Mouse (Mus musculus): ENCODE measurements around the gene Adora1.
A peak's percentile ranks its signal among the peaks of the same experiment; 100 is the strongest.

Adora1 gene

DNA sequence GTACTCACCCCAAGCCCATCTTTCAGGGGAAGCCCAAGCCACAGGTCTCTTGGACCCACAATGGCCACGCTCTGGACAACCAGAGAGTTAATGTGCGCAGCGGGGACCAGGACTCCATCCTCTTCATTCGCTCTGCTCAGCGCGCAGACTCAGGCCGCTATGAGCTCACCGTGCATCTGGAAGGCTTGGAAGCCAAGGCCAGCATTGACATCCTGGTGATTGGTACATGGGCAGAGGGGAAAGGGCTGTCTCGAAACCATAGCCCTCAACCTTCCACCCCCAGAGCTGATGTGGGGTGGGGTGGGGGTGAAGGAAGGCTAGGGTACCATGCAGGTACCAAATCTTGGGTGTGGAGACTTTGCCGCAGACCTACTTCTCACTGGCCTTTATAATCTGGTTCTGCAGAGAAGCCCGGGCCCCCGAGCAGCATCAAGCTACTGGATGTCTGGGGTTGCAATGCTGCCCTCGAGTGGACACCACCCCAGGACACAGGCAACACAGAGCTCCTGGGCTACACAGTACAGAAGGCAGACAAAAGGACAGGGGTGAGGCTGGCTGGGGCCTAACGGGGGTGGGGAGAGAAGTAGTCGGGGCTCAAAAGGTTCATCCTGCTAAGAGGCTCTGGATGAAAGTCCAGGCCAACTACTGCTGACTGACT lies 37.8 kb downstream of the Adora1 start:
- Histone ChIP-seq H3K36me3 (ENCODE audit: insufficient read depth, low read length) (no peaks in the 10 kb centered on the region), H3K9me3 (ENCODE audit: low read length) (no peaks in the 10 kb centered on the region), H3K4me1 (replicated peaks; ENCODE audit: low read depth, low read length) (peaks cover 59% of the 10 kb centered on the region), H3K27me3 (ENCODE audit: insufficient read depth, low read length) (peaks cover 12% of the 10 kb centered on the region), H3K4me3 (replicated peaks; ENCODE audit: low read length) (no peak overlapping the region)
- no peak for TF ChIP-seq CTCF (conservative IDR thresholded peaks at IDR 0.05; ENCODE audit: low read length)
- TF ChIP-seq POU5F1 (IDR thresholded peaks at IDR 0.05; ENCODE audit: borderline replicate concordance, low read length) = no peak
- no peak for TF ChIP-seq NANOG (IDR thresholded peaks at IDR 0.05; ENCODE audit: borderline replicate concordance, low read length)

DNA sequence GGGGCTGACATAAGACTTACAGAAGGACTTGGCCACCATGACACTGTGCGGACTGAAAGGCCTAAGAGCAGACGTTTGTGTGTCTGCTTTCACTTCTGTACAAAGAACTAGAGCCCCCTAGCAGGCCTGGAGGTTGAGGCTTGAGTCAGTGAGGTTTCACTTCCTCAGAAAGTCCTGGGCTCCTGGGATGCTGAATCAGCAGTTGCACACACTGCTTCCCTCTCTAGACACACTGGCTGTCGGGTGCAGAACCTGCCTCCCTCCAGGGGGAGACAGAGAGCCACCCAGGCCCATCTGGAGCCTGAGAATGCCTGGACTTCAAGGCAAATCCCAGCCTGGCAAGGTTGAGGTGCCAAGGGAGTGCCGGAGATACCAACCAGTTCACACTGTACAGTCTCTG lies 38.8 kb downstream of the Adora1 start:
- H3K4me1 ChIP-seq (replicated peaks; ENCODE audit: low read depth, low read length) = peaks cover 56% of the 10 kb centered on the region
- H3K4me3 ChIP-seq (replicated peaks; ENCODE audit: low read length) = no peak overlapping the region
- peaks cover 18% of the 10 kb centered on the region for H3K27me3 ChIP-seq (ENCODE audit: insufficient read depth, low read length)
- H3K36me3 ChIP-seq (ENCODE audit: insufficient read depth, low read length) = no peaks in the 10 kb centered on the region
- TF ChIP-seq POU5F1 (IDR thresholded peaks at IDR 0.05; ENCODE audit: borderline replicate concordance, low read length) (no peak), CTCF (conservative IDR thresholded peaks at IDR 0.05; ENCODE audit: low read length) (peak; percentile 77)
- no peaks in the 10 kb centered on the region for H3K9me3 ChIP-seq (ENCODE audit: low read length)

DNA sequence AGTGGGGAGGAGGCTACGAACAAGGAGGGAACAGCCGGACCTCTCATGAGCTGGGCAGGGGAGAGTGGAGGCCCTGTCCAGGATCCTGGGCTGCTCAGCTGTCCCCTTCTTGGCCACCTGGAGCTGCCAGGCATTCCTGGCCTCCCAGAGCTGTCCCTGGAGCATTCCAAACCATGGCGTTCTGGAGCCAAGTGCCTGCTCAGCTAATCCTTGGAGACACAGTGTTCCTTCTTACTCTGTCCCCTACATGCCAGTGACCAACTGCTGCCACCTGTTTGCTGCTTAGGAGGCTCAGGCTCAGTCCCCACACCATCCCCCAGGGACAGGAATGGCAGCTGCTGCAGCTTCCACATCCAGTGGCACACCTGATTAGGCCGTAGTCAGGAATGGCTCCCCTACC lies 39.3 kb downstream of the Adora1 start:
- TF ChIP-seq CTCF (conservative IDR thresholded peaks at IDR 0.05; ENCODE audit: low read length) = no peak
- TF ChIP-seq NANOG (IDR thresholded peaks at IDR 0.05; ENCODE audit: borderline replicate concordance, low read length) = no peak
- no peak for TF ChIP-seq POU5F1 (IDR thresholded peaks at IDR 0.05; ENCODE audit: borderline replicate concordance, low read length)
- Histone ChIP-seq H3K36me3 (ENCODE audit: insufficient read depth, low read length) (no peaks in the 10 kb centered on the region), H3K4me3 (replicated peaks; ENCODE audit: low read length) (no peak overlapping the region), H3K9me3 (ENCODE audit: low read length) (no peaks in the 10 kb centered on the region), H3K4me1 (replicated peaks; ENCODE audit: low read depth, low read length) (peaks cover 59% of the 10 kb centered on the region), H3K27me3 (ENCODE audit: insufficient read depth, low read length) (peaks cover 22% of the 10 kb centered on the region)

DNA sequence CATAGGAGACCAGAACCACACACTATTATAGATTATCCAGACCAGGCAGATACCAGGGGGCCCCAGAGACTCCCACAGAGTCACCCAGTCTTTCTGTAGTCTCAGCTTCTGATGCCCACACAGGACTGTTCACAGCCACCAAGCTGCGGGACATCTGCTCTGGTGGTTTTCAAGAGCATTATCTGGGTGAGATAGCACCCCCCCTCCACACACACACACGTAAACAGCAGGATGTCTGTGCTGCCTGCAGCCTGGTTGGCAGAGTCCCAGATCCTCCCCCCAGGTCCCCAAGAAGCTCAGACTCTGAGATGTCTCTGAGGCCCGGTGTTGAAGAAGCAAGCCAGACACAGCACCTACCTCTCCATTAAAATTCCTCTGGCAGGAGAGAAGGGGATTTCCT lies 39.7 kb downstream of the Adora1 start:
- no peak for TF ChIP-seq CTCF (conservative IDR thresholded peaks at IDR 0.05; ENCODE audit: low read length)
- TF ChIP-seq POU5F1 (IDR thresholded peaks at IDR 0.05; ENCODE audit: borderline replicate concordance, low read length) = no peak
- no peak for TF ChIP-seq NANOG (IDR thresholded peaks at IDR 0.05; ENCODE audit: borderline replicate concordance, low read length)
- peaks cover 24% of the 10 kb centered on the region for H3K27me3 ChIP-seq (ENCODE audit: insufficient read depth, low read length)
- H3K4me1 ChIP-seq (replicated peaks; ENCODE audit: low read depth, low read length) = peaks cover 63% of the 10 kb centered on the region
- H3K9me3 ChIP-seq (ENCODE audit: low read length) = no peaks in the 10 kb centered on the region
- no peak overlapping the region for H3K4me3 ChIP-seq (replicated peaks; ENCODE audit: low read length)
- no peaks in the 10 kb centered on the region for H3K36me3 ChIP-seq (ENCODE audit: insufficient read depth, low read length)

DNA sequence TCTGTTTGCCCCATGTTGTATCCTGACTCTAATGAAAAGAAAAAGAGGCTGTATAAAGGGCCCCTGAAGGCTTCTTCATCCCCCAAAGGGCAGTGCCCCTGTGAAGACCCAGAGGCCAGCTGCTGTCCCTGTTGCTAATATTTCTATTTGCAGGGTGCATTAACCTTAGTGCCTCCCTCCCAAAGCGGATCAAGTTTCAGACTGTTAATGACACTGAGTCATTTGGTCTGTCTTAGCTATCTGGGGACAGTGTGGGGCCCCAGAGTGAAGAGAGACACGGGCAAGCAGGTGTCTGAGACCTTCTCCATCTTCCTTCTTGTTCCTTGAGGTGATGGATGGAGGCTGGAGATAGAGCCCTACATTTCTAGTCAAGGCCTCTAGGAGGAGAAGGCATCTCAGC lies 40.1 kb downstream of the Adora1 start:
- Histone ChIP-seq H3K9me3 (ENCODE audit: low read length) (no peaks in the 10 kb centered on the region), H3K4me3 (replicated peaks; ENCODE audit: low read length) (no peak overlapping the region), H3K36me3 (ENCODE audit: insufficient read depth, low read length) (no peaks in the 10 kb centered on the region), H3K4me1 (replicated peaks; ENCODE audit: low read depth, low read length) (peaks cover 67% of the 10 kb centered on the region), H3K27me3 (ENCODE audit: insufficient read depth, low read length) (peaks cover 24% of the 10 kb centered on the region)
- TF ChIP-seq CTCF (conservative IDR thresholded peaks at IDR 0.05; ENCODE audit: low read length) = no peak
- no peak for TF ChIP-seq NANOG (IDR thresholded peaks at IDR 0.05; ENCODE audit: borderline replicate concordance, low read length)
- no peak for TF ChIP-seq POU5F1 (IDR thresholded peaks at IDR 0.05; ENCODE audit: borderline replicate concordance, low read length)

DNA sequence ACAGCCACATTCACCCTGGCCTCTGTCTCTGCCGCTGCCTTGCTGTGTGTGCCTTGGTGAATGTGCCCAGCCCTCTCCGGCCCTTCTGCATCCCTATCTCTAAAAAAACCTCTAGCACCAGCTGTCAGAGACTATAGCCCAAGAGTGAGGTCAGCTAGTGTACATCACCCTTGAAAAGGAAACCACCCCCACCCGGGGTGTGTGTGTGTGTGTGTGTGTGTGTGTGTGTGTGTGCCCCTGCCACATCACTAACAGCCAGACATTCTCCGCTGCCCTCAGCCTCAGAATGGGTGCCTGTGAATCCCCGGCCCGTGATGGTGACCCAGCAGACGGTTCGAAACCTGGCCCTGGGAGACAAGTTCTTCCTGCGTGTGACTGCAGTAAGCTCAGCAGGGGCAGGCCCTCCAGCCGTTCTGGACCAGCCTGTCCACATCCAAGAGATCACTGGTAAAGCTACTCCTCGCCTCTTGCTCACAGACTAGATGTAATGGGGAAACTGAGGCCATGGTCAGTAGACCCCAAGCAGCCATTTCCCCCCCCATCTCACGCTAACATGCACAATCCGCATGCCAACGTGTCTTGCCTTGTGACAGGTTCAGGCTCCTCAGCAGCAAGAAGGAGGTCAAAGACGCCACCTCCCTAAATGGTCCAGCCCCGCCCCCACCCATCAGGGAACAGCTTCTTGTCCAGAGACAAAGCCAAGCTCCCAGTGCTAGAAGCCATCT lies 40.8 kb downstream of the Adora1 start:
- Histone ChIP-seq H3K9me3 (ENCODE audit: low read length) (no peaks in the 10 kb centered on the region), H3K36me3 (ENCODE audit: insufficient read depth, low read length) (no peaks in the 10 kb centered on the region), H3K27me3 (ENCODE audit: insufficient read depth, low read length) (peaks cover 24% of the 10 kb centered on the region), H3K4me1 (replicated peaks; ENCODE audit: low read depth, low read length) (peaks cover 74% of the 10 kb centered on the region), H3K4me3 (replicated peaks; ENCODE audit: low read length) (no peak overlapping the region)
- TF ChIP-seq POU5F1 (IDR thresholded peaks at IDR 0.05; ENCODE audit: borderline replicate concordance, low read length) (no peak), NANOG (IDR thresholded peaks at IDR 0.05; ENCODE audit: borderline replicate concordance, low read length) (no peak), CTCF (conservative IDR thresholded peaks at IDR 0.05; ENCODE audit: low read length) (no peak)

DNA sequence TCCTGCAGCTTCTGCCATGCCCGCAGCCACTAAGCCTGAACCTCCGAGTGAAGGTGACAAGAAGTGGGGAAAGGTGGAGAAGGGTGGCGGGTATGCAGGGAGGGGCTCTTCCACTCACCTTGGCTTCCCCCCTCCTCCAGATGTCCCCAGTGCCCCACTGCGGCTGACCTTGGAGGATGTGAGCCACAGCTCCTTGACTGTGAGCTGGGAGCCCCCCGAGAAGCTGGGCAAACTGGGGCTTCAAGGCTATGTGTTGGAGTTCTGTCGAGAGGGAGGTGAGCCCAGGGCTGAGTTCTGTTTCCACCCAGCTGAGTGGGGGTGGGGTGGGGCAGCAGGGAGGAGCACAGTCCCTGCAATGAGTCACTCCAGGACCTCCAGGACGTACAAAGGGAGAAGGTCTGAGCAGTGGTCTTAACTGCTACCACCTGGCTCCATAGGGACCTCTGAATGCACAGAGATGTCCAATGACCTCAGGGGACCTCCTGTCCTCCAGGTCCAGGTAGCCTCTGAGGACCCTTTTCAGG lies 41.5 kb downstream of the Adora1 start:
- TF ChIP-seq NANOG (IDR thresholded peaks at IDR 0.05; ENCODE audit: borderline replicate concordance, low read length) = no peak
- Histone ChIP-seq H3K4me1 (replicated peaks; ENCODE audit: low read depth, low read length) (peaks cover 81% of the 10 kb centered on the region), H3K27me3 (ENCODE audit: insufficient read depth, low read length) (peaks cover 24% of the 10 kb centered on the region), H3K9me3 (ENCODE audit: low read length) (no peaks in the 10 kb centered on the region), H3K4me3 (replicated peaks; ENCODE audit: low read length) (0 out of 2 replicates have a peak overlapping the region, but pooled peaks have one; percentile 13), H3K36me3 (ENCODE audit: insufficient read depth, low read length) (no peaks in the 10 kb centered on the region)

DNA sequence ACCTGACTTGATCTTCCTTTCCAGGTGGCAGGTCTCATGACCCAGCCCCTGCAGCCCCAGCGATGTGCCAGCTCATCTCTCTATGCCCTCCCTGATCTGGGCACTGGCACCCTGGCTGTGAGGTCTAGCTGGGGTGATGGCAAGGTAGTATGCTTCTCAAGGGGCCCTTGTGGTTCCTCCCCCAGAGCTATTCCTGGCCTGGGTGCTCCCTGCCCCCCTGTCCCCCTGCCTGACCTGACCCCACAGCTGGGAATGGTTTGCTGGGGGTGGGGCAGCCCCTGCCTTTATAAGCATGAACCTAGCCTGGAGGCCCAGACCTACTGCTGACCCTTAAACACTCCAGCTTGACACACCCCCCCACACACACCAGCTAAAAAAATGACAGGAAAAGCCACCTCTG lies 42.1 kb downstream of the Adora1 start, which contains the start of gene Mybph:
Mybph (plus strand) TSS at position 323 of the 400 bp plus-strand sequence.
- Histone ChIP-seq H3K4me1 (replicated peaks; ENCODE audit: low read depth, low read length) (peaks cover 87% of the 10 kb centered on the region), H3K4me3 (replicated peaks; ENCODE audit: low read length) (0 out of 2 replicates have a peak within 1 kb of the TSS, but pooled peaks have one; percentile 13), H3K36me3 (ENCODE audit: insufficient read depth, low read length) (no peaks in the 10 kb centered on the region), H3K9me3 (ENCODE audit: low read length) (no peaks in the 10 kb centered on the region), H3K27me3 (ENCODE audit: insufficient read depth, low read length) (peaks cover 24% of the 10 kb centered on the region)
- TF ChIP-seq CTCF (conservative IDR thresholded peaks at IDR 0.05; ENCODE audit: low read length) (no peak), POU5F1 (IDR thresholded peaks at IDR 0.05; ENCODE audit: borderline replicate concordance, low read length) (no peak), NANOG (IDR thresholded peaks at IDR 0.05; ENCODE audit: borderline replicate concordance, low read length) (no peak)

Measured in E14TG2a.4 (cell line).